Mouse (Mus musculus): ENCODE results near the gene Stum. TPM values are rescaled to one million over a fixed set of nuclear protein-coding genes. Genes with fewer than 3 reads are reported as not detected.
"Not testable (repeated sequence)": the region's sequence is repeated elsewhere in the genome, so short reads cannot be mapped to it uniquely, and the experiment has no call there.

The Stum gene
- not detected for polyA plus RNA-seq (2017; shearing (Covaris generic))

- peak; percentile 75 for ATAC-seq
These were observed at the start of gene Stum for GRCm38 (mm10) chr1:180483399-180484291. Gene Stum, minus strand, starts transcription at chr1:180483504.

- no peak for ATAC-seq
These were observed 49.4 kb upstream of the Stum start for GRCm38 (mm10) chr1:180532671-180533070.

- no peak for ATAC-seq
These were observed 47.4 kb upstream of the Stum start for GRCm38 (mm10) chr1:180530457-180531263.

- no peak for ATAC-seq
These were observed 46.5 kb upstream of the Stum start for GRCm38 (mm10) chr1:180529847-180530246.

- ATAC-seq, result no peak
These were observed 42.0 kb upstream of the Stum start for GRCm38 (mm10) chr1:180525301-180525700.

- ATAC-seq, result no peak
These were observed 40.0 kb upstream of the Stum start for GRCm38 (mm10) chr1:180523320-180523719.

GRCm38 (mm10) chr1:180520190-180520589 lies 36.9 kb upstream of the Stum start:
- ATAC-seq, result no peak

- ATAC-seq, result no peak
These were observed 36.2 kb upstream of the Stum start for GRCm38 (mm10) chr1:180519520-180519919.

- ATAC-seq, result not testable (repeated sequence)
These were observed 35.6 kb upstream of the Stum start for GRCm38 (mm10) chr1:180518899-180519298.

GRCm38 (mm10) chr1:180518412-180518811 lies 35.1 kb upstream of the Stum start:
- no peak for ATAC-seq

- ATAC-seq, result no peak
These were observed 34.2 kb upstream of the Stum start for GRCm38 (mm10) chr1:180517390-180518054.

GRCm38 (mm10) chr1:180514077-180514476 lies 30.8 kb upstream of the Stum start:
- no peak for ATAC-seq

GRCm38 (mm10) chr1:180510879-180511278 lies 27.6 kb upstream of the Stum start:
- ATAC-seq, result no peak

GRCm38 (mm10) chr1:180510442-180510841 lies 27.1 kb upstream of the Stum start:
- no peak for ATAC-seq

GRCm38 (mm10) chr1:180508662-180509061 lies 25.4 kb upstream of the Stum start:
- no peak for ATAC-seq

GRCm38 (mm10) chr1:180507291-180507791 lies 24.0 kb upstream of the Stum start:
- ATAC-seq, result no peak

GRCm38 (mm10) chr1:180506341-180506740 lies 23.0 kb upstream of the Stum start:
- ATAC-seq, result no peak

GRCm38 (mm10) chr1:180504899-180505298 lies 21.6 kb upstream of the Stum start:
- ATAC-seq, result no peak

- no peak for ATAC-seq
These were observed 20.2 kb upstream of the Stum start for GRCm38 (mm10) chr1:180503484-180503883.

GRCm38 (mm10) chr1:180502566-180502965 lies 19.3 kb upstream of the Stum start:
- no peak for ATAC-seq

GRCm38 (mm10) chr1:180500641-180501040 lies 17.3 kb upstream of the Stum start:
- ATAC-seq, result no peak

GRCm38 (mm10) chr1:180500218-180500617 lies 16.9 kb upstream of the Stum start:
- ATAC-seq, result no peak

- ATAC-seq, result no peak
These were observed 16.5 kb upstream of the Stum start for GRCm38 (mm10) chr1:180499766-180500165.
